In the genomic region with DNA sequence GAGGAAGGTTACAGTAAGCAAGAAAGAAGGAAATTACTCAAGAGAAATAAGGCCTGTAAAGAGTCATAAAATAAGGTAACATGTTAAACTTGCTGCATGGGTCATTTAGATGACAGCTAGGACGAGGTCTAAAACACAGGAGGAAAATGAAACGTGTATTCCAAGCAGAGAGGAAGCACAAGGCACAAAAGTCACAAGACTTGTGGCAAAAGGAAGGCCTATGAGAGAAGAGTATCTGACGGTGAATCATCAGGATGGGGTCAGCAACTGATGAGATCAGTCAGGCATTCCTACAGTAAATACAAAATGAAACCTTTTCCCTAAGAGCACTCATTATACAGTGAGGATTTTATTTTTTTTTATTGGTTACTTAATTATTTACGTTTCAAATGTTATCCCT, we compare ENCODE assay signal across 20 mouse cellular contexts.
A peak's percentile ranks its signal among the peaks of the same experiment; 100 is the strongest.
DNase-seq lines count a peak whose midpoint lies in the region; ATAC-seq and TF ChIP-seq lines count a peak whose summit lies in the region.
"Had no signal": no experiment of that assay in that cellular context is flagged by ENCODE, and none has a peak within 500 bp of the region (broad histone marks: within the 10 kb centered on the region; RNA-seq: fewer than 3 reads in every experiment).

No protein-coding gene starts in this region.

- WGBS in macrophage (ENCODE audit: missing documents): 21% methylated on average over 4 of the region's 4 CpGs

- H3K36me3 ChIP-seq in macrophage (ENCODE audit: inconsistent target): no peaks in the 10 kb centered on the region
- H3K36me3 ChIP-seq: embryonic facial prominence, embryonic 10.5 days; forebrain, embryonic 10.5 days; heart, embryonic 10.5 days; hindbrain, embryonic 13.5 days had no signal

- in situ Hi-C loops in Patski (cut with MboI; ENCODE audit: low pct_unique_long_range_greater_than_20kb): no loop called here

- H3K79me2 ChIP-seq in macrophage (ENCODE audit: inconsistent target): no peaks in the 10 kb centered on the region

- no peak for TF ChIP-seq CTCF in Patski (IDR thresholded peaks at IDR 0.05)

- H3K4me3 ChIP-seq in macrophage (ENCODE audit: inconsistent target): no peak overlapping the region
- H3K4me3 ChIP-seq: embryonic facial prominence, embryonic 10.5 days; erythroblast, embryonic 14.5 days; forebrain, embryonic 10.5 days; heart, embryonic 10.5 days; hindbrain, embryonic 13.5 days had no signal

- peak; percentile 80 for ATAC-seq in Patski
- ATAC-seq: activated CD4-positive, CD25-positive, alpha-beta regulatory T cell, adult 4 months; forebrain, embryonic 14.5 days; hindbrain, postnatal 0 days had no signal

- peak; percentile 67 for DNase-seq in 416B (ENCODE audit: low read depth)
- peak; percentile 15 for DNase-seq in Patski (ENCODE audit: low read depth, low spot score)
- no peak for DNase-seq in left cerebral cortex, postnatal 14 days (ENCODE audit: low spot score in 2 of 2)
- no peak for DNase-seq in cerebellum, adult 9-11 months
- DNase-seq in right cerebral cortex, adult 2 months (ENCODE audit: low spot score in 2 of 2): no peak
- DNase-seq: adrenal gland, postnatal 14 days; cerebellum, adult 18-20 months; cerebellum, postnatal 10 days; gastrocnemius, postnatal 36 days; heart, adult 18-20 months; heart, postnatal 10 days had no signal

- POLR2A ChIA-PET in Patski (lab: Charles Lee): no interaction called here

- H3K27me3 ChIP-seq in Patski: no peaks in the 10 kb centered on the region
- H3K27me3 ChIP-seq: hindbrain, embryonic 13.5 days had no signal

- CTCF ChIA-PET in Patski (lab: Charles Lee): no interaction called here

- peak overlapping the region; percentile 94 for H3K27ac ChIP-seq in macrophage
- H3K27ac ChIP-seq: embryonic facial prominence, embryonic 10.5 days; forebrain, embryonic 10.5 days; heart, embryonic 10.5 days; hindbrain, embryonic 13.5 days; hindbrain, postnatal 0 days had no signal

- intact Hi-C loops in left cerebral cortex, postnatal 14 days (cut with DNase I): no loop called here

Comparison
In these comparisons a context has a peak if more than half of its experiments do, and no peak if none do; other contexts are left out.
1. DNase-seq: peak in 416B (single experiment) and Patski (single experiment); none in left cerebral cortex, postnatal 14 days (0 of 2), cerebellum, adult 9-11 months (single experiment) and right cerebral cortex, adult 2 months (0 of 2).